Mouse (Mus musculus) cerebellum, postnatal 25 days (tissue): ENCODE measurements around the gene 4930544D05Rik.
"Not testable (repeated sequence)": the region's sequence is repeated elsewhere in the genome, so short reads cannot be mapped to it uniquely, and the experiment has no call there.

Experiments
- DNase-seq, 2 experiments: peaks; one replicate each; pipeline ENCODE4 v3.0.0; 2021; ENCODE audit warnings: mixed read lengths in 2 of 2

Gene 4930544D05Rik

DNA sequence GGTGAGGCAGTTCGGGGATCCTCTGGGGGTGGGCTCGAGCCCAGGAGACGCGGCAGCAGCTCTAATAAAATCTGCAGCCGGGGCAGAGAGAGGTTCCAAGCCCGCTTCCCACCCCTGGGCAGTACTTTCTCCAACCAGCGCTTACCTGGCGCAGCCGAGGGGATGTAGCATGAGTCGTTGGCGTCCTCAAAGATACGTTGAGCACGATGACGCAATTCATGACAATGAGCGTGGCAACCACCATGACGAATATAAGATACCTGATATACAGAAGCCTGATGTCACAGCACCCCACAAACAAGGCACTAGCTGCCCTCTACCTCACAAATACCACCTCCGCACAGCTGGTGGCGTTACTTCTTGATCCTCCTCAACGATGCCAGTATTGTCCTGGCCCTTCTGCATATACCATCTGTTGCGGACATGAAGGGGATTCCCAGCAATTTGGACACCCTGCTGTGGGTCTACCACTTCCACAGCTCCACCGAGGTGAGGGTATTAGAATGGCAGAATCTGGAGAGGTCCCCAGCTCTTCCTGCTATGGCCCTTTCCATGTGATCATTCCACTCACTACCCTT lies at the start of gene 4930544D05Rik:
Gene 4930544D05Rik, plus strand, starts transcription at position 333 of the 578 bp plus-strand sequence.
- DNase-seq = no peak

DNA sequence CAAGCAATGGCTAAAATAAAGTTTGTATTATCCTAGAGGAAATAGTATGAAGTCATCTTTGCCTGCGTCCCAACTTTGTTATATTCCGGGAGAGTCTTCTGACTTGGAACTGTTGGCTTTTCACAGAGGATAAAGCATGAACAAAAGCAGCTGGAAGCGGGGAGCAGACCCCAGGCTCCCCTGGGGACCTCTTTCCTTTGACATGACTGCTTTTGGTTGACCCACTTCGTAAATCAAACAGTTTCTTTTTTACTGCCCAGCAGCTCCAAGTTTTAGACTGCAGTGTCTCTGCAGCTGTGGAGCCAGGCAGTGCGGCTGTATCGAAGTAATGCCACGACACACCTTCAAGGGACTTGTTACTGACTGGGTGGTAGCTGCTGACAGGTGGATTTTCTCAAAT lies 49.1 kb upstream of the 4930544D05Rik start:
- DNase-seq = no peak

DNA sequence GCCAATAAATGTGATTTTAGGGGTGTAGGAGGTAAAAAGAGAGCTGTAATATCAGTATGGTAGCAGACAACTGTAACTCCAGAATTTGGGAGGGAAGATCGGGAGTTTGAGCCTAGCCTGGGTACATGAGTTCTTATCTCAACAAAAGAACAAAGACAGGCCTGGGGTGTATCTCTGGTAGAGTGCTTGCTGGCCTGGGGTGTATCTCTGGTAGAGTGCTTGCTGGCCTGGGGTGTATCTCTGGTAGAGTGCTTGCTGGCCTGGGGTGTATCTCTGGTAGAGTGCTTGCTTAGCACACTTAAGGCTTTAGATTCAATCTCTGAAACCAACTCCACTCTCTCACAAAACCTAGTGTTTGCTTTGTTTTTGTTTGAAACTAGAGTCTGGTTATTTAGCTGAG lies 45.0 kb upstream of the 4930544D05Rik start:
- not testable (repeated sequence) for DNase-seq

DNA sequence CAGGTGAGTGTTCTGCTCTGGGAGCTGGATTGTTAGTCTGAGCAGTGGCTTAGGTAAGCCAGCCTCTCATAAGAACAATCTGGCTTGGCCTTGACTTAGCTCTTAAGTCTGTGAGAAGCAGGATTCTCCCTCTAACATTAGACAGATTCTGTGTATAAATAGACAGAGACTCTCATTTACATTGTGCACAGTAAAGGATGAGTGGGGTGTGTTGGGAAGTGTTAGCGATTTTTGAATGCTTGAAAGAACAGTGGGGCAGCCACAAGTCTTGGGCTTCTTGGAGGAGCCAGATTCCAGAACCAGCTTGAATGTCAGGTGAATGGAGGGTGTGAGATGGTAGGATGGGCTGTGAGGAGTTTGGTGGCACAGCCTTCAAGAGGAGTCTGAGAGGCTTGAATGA lies 44.0 kb upstream of the 4930544D05Rik start:
- no peak for DNase-seq

DNA sequence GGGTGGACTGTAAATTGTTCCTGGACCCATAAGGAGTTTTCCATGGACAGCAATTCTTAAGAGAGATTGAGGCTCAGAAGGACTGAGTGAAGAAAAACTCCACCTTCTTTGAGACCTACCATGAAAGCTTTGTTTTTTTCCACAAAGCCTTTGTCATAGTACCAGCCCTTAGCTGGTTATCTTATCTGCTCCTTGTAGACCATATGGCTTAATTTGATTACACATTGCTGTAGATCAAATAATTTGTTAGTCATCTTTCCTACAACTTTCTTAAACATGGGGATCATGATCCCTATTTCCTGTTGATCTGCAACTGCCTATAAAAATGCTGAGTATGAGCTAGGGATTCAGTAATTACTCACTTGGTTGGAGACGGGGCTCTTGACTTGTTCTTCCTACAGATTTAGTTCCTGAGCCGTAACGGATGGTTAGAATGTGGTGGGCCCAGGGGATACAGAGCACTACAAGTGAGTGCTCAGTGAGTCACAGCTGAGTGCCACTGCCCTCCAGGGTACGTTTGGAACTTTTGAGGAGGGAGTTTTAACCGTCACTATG lies 43.2 kb upstream of the 4930544D05Rik start:
- no peak for DNase-seq

DNA sequence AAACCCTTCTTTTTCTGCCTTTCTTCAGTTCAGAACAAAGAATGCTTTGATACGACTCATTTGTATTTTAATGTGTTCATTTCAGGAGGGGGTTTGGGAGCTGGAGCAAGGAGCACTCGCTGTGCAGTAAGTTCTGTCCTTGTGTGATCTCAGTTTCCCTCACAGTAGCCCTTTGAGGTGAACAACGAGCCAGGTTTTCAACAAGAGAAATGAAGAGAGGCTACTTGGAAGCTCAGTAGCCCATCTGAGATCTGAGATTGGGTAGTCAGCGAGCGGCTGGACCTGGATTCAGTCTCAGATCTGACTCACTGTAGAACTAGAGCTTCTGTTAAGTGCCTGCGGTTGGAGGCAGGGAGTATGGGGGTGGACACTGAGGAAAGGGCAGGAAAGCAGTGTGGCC lies 41.8 kb upstream of the 4930544D05Rik start:
- DNase-seq = no peak

DNA sequence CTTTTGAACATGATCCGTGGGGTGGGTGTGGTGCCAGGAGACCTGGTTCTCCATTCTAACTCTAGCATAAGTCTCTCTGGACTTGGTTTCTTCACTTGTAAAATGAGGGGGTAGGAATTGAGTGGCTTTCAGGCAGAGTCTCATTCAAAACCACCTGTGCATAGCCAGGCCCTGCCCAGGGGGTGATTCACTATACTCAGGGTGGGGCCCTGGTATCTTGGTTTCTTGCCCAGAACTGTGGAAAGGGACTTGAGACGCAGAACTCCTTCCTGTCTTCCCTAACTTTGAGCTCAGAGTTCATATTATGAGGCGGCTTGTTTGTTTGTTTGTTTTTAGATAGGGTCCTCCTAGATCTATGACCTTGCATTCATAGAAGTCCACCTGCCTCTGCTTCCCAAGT lies 38.4 kb upstream of the 4930544D05Rik start:
- DNase-seq = no peak

DNA sequence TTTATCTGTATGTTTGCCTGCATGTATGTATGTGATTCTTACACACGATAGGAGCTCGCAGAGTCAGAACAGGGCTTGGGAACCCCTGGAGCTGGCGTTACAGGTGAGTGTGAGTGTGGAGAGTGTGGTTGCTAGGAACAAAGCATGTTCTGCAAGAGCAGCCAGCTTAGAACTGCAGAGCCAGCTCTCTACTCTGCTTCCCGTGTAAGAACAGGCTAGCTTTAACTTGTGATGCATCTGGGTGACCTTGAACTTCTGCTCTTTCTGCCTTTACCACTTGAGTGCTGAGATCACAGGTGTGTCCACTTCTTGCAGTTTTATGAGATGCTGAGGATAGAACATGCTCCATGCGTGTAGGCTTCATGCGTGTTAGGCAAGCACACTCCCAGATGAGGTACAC lies 36.7 kb upstream of the 4930544D05Rik start:
- no peak for DNase-seq

DNA sequence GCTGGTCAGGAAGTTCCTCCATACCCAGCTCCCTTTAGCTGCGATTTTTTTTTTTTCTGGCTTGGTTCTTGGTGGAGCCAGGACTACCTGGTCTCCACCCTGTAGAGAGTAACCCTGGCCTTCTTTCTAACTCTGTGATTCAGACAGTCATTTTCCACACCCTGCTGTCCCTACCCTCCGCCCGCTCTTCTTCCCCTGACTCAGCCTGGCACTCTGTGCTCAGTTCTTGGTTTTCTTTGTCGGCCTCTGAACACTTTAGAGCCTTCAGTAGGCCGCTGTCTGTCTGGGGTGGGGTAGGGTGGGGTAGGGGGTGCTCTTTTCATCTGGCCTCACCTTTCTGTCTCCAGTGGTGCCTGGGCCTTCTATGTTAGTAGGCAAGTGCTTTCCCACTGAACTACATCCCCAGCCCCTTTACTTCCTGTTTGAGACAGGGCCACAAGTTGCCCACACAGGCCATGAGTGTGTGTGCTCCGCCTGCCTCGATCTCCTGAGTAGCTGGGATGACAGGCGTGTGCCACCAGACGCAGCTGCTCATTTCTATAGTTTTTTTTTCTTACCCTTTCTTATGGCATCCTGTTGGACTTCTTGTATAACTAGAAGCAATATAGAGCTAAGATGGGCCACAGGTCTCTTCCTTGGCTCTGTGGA lies 35.8 kb upstream of the 4930544D05Rik start:
- DNase-seq = no peak

DNA sequence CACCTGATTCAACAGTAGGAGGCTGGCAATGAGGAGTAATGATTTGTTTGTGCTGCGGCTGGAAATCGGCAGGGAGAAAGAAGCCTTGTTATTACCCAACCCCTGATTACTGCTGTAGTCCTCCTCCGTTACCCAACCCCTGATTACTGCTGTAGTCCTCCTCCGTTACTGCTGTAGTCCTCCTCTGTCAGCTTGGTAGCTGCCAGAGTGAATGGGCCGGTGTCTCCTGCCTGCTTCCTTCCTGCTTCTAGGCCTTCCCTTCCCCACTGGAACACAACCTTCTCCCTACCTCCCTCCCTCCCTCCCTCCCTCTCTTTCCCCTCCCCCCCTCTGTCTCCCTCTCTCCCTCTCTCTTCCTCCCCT lies 35.3 kb upstream of the 4930544D05Rik start:
- no peak for DNase-seq

DNA sequence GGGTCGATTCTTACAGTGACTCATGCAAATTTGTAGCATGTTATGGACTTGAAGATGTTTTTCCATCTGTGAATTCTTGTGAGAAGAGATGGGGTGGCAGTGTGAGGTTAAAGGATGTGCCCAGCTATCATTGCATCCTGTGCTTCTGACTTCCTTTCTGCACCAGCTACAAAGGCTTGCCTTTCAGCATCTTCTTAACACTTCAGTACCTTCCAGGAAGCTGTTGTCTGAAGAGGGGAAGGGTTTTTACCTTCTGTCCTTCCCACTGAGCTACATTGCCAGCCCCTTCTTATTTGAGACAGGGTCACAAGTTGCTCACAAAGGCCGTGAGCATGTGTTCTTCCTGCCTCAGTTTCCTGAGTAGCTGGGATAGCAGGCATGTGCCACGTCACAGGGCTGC lies 34.7 kb upstream of the 4930544D05Rik start:
- no peak for DNase-seq

DNA sequence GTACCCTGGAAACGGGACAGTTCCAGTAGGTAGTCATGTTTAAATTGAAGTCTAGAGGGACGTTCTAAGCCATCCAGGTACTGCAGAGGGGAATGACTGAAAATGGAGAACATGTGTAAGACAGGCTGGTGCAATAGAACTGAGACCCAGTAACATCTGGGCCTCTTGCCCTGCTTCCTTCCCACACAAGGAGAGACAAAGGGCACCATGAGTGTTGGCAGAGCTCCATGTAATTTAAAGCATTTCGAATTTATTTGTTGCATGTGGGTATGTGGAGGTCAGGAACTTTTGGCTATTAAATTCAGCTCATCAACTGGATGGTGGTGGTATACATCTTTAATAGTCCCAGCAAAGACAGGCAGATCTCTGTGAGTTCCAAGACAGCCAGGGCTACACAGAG lies 33.5 kb upstream of the 4930544D05Rik start:
- no peak for DNase-seq

DNA sequence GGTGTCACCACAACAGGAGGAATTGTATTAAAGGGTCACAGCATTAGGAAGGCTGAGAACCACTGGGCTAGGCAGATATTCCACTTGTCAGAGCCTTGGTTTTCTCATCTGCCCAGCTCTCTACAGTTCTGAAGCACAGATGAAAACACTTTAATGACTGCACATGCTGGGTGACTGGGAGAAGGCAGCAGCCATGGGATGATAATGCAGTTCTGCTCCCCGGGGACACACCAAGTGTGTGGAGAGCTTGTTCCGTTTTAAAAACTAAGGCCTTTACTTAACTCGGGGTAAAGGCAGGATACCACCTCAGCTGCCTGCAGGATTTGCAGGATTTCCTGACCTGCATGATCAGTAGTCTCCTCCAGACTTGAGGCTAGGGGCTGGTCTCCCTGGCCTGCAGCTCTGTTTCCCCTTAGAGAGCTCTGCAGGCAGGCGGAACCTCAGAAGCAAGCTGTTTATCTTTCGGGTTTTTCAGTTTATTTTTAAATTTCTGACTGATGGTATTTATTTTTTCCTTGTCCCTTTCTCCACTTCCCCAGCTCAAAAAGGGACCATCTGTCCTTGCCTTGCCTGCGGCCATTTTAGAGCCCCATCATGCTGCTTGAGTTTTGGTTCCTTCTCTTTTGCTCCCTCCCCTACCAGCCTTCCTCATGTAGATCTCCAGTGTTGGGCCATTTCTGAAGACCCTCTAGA lies 32.5 kb upstream of the 4930544D05Rik start:
- DNase-seq = no peak

DNA sequence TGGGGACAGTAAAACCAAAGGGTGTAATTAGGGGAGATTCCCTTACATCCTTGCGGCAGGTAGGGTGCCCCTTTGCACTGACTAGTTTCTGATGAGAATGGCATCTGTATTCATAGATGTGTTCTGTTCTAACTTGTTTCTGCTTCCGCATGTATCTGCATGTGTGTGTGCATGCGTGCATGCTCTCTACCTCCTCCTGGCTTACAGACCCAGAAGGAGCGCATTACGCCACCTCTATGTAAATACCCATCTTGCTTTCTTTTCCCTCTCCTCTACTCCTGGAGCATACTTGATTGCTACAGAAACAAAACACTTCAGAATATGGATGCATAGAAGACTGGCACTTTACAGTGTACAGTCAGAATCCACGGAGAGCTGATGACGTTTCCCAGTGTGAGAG lies 31.9 kb upstream of the 4930544D05Rik start:
- no peak for DNase-seq

DNA sequence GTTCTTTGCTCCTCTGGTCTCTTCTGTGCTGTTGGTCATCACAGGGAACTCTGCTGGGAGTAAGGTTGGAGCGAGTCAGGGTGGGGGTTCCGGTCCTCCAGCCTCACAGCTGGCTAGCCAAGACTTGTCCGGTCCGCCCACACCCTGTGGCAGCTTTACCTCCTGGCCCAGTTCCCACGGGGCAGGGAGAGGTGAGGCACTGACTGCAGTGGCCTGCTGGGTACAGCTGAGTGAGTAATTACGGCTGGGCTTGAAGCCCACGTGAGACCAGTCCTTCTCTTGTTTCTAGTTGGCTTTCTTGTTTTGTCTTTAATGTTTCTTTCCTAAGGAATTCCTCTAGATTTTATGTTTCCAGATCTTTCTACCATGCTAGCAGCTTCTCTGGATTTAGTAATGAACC lies 30.2 kb upstream of the 4930544D05Rik start:
- DNase-seq = peak; percentile 52 to 77

DNA sequence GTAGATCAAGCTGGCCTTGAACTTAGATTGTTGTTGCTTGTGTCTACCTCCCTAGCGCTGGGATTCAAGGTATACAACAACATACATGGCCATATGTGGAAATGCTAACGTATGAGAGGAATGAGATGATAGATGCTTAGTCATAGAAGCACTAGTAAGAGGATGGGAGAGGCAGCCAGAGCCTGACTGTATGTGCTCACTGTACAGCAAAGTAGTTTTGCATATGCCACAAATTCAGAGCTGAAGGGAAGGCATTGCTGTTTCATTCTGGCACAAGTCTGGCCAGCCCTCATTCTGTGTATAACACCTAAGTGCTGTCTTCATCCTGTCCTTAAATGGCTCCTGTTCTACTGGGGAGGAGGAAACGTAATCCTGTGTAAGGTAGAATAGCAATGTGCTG lies 29.4 kb upstream of the 4930544D05Rik start:
- no peak for DNase-seq

DNA sequence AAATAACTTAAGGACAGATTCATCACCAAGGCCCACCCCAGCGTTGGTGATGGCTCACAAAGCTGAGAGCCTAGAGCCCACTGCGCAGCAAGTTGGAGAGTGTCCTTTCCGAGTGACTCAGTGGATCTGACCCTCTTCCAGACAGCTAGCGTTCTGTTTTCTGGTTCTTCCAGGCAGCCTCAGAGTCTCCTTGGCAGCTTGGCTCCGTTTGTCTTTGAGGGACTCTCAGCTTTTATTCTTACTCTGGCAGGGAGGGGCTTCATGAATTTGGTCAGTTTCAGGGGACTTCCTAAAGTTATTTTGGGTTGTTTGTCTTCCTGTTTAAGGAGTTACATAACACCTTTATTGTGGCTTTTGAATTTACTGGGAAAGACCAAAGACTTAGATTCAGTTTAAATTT lies 28.7 kb upstream of the 4930544D05Rik start:
- no peak for DNase-seq

DNA sequence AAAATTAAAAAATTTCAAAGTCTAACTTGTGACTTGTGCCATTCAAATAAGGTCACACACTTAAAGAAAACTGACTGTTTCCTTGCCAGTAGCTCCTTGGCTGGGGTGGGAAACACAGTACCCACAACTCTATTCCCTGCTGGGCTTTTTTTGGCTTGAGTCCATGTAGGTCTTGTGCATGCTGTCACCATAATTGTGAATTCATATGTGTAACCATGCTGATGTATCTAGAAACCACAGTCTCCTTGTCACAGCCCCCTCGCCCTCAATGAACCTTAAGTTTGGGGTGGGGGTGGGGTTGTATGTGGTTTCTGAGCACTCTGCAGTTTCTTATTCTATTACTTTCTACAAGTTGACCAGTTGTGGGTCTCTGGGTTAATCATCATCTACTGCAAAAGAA lies 23.9 kb upstream of the 4930544D05Rik start:
- peak in 1 of 2 experiments; percentile 42 for DNase-seq

DNA sequence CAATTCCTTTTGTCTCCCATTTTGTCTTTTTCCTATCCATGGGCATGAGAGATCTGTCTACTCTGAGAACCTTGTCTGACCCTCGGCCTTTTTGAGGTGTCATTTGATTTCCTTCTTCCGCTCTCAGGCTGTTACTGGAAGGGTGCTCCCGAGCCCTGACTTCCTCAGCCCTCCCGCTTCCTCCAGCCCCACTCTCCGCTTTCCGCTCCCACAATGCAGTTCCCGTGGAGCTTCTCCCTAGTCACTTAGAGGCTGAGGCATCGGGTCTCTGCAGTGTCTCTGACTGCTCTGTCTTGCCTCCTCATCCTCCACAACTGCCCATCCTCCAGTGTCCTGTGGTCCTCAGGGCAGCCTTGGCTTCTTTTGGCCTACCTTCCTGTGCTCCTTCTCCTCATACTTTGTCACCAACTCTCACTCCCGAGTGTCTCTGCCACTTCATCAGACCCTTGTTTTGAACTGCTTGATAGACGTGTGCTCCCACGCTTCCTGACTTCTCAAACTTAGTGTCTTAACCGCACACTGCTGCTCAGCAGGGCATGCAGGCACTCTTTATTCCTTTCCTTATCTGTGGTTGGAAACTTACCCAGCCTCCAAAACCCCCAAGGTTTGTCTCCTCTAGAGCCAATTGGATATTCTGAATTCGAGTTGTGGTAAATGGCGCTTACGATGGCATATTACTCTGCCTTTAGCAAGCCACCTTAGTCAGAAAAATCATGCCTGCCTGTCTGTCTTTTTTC lies 21.2 kb upstream of the 4930544D05Rik start:
- no peak for DNase-seq

DNA sequence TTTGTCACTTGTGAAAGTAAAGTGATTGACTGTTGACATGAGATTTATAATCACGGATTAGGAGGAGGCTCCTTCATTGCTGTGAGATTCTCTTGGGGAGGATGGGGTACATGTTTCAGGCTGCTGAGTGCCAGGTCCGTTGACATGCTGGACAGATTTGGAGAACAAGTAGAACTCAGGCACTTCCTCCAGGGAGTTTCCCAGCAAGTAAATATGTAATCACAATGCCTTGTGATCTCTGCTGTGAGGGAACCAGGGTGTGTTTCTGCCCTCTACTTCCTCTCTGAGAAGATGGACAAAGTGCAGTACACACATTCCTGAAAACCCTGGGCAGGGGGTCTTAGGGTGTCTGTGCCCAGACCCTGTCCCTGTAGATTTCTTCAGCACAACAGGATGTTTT lies 20.0 kb upstream of the 4930544D05Rik start:
- DNase-seq = no peak

DNA sequence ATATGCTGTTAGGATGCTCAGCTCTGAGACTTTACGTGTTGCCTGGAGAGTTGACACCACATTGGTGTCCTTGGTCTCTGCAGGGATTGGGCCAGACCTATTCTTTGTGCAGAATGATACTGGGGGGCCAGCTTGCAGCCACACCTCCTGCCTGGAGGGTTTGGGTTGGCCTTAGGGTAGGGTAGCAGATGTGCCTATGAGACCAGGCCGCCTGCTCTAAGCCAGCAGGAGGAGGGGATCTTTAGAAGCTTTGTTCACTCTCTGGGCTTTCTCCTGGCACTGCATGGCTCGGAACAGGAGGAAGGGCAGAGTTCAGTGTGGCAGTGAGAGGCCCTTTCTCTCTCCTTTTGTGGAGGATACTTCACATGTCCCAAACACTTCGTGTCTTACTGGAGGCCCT lies 19.6 kb upstream of the 4930544D05Rik start:
- no peak for DNase-seq

DNA sequence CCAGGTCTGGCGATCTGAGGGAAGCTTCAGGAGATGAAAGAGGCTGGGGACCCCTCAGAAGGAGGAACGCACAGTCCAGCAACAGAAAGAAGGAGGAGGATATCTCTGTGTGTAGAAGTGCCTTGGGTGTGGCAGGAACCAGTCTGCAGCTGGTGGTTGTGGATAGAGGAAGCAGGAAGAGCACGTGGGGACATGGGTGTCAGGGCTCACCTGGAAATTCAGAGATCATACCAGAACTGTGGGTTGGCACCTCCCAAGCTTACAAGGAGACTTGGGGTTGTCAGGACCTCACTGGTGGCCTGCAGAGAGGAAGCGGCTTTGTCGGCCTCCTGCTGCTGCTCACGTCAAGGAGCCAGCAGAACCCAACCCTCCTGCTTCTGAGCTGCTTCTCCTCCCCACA lies 18.3 kb upstream of the 4930544D05Rik start:
- no peak for DNase-seq

DNA sequence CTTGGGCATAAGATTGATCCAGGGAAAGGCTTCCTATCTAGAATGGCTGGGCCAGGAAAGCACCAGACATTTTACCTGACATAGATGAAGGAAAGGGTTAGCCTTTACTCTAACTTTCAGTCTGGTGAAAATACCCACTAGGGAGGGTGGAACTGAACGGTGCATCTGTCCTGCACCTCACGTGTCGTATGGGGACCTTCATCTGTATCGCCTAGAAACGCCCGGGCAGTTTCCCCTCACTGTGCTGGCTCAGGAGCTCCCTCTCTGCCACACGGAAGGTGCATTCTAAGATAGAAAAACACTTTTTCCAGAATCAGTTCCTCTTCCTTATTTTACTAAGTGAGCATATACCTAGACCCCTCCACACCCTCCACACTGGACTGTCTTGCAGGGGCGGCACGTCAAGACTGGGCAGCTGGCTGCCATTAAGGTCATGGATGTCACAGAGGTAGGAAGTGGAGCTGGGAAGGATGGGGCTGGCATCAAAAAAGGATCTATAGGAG lies 17.1 kb upstream of the 4930544D05Rik start:
- no peak for DNase-seq
